Mouse (Mus musculus): ENCODE measurements around the gene C1qtnf6. TPM values are rescaled to one million over a fixed set of nuclear protein-coding genes. Genes with fewer than 3 reads are reported as not detected.

The C1qtnf6 gene
- 10 to 100 TPM; 38.1 to 40.7 TPM for total RNA-seq (2021)
- long read RNA-seq, experiment 1, partial matches to known transcripts, result 0 of 20 reads
- long read RNA-seq, experiment 1, other reads (novel, unspliced or antisense), result 16 of 20 reads
- long read RNA-seq, experiment 2, partial matches to known transcripts, result 0 of 8 reads
- long read RNA-seq, experiment 2, other reads (novel, unspliced or antisense), result 3 of 8 reads

GRCm38 (mm10) chr15:78530671-78531450 is at the start of gene C1qtnf6:
Gene C1qtnf6 (minus strand): TSS chr15:78531416.
- peak; percentile 88 to 89 for DNase-seq

- no peak for DNase-seq
These were observed 45.1 kb upstream of the C1qtnf6 start for GRCm38 (mm10) chr15:78576284-78576810.

DNA sequence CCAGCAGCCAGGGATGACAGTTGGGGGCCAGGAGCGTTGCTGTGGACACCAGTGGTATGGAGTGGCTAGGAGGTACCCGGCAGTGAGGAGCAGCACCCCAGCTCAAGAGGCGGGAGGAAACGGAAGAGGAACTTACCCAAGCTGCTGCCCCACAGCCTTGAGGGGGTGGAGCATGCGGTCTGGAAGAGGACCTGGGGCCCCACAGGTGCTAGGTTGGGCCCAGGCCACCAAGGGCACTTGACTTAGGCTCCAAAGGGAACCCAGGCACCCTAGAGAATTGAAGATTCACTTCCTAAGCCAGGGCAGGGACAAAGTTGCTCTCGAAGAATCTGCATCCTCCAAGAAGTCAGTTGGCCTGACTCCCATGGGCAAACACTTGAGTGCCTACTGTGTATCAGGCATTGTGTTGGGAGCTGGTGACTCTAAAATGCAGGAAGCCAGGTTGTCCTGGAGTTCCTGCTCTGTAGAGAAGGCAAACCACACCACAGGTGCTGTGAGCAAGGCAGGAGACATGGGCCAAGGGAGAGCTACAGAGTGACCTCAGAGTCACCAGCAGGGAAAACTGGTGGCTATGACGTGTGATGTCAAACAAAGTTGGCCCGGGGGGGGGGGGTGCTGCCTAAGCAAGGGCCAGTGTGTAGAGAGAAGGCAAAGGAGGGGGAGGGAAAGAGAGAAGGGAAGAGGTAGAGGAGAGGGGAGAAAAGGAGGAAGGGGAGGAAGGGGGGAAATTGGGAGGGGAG is 41.6 kb upstream of the C1qtnf6 start, which contains the start of gene Rac2:
Gene Rac2 (minus strand): TSS at position 126 of the 740 bp plus-strand sequence.
- DNase-seq, result peak in 1 of 2 experiments; percentile 37

DNA sequence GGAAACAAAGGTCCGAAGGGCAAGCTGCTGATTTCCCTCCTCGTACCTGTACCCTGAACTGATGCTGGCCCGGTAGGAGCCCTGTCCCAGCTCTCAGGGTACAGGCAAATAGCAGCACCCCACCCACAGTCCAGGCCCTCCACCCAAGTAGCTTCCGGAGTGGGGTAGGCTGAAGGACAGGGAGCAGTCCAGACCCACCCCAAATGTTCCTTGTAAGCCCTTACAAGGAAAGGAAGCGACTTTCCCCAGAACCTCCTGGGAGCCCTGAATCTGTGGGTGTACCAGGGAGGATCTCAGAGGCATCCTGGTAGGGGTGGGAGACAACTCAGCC is 41.0 kb upstream of the C1qtnf6 start:
- DNase-seq, result no peak

DNA sequence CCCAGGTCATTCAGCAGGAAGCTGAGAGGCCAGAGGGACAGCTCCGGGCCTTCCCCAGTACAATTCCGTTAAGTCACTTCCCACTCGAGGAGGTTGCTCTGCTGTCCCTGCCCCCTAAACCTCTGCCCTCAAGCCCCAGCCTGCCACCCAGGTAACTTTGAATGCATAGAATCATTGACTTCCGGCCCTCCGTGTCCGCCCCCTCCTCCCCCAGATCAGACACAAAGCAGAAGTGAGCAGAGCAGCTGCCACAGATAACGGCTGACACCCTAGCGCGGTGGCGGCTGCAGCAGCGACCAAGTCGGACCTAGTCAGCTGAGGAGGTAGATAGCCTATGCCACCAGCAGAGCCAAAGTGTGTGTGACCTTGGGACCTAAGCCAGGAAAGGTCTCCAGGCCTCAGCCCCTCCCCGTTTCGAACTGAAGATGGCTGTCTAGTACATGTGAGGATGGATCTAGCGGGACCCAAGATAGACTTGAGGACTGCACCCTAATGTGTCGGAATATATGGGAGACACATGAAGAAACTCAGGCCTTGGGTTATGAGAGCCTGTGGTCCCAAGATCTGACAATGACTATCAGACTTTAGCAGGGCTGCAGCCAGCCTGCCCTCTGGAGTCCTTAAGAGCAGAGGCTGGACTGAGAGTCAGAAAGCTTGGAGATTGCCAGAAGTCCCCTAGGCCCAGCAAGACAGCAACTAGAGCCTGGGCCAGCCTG is 40.5 kb upstream of the C1qtnf6 start:
- peak; percentile 17 to 31 for DNase-seq

GRCm38 (mm10) chr15:78570170-78570569 is 39.0 kb upstream of the C1qtnf6 start:
- DNase-seq, result no peak

- DNase-seq, result no peak
These were observed 36.4 kb upstream of the C1qtnf6 start for GRCm38 (mm10) chr15:78567608-78568120.

DNA sequence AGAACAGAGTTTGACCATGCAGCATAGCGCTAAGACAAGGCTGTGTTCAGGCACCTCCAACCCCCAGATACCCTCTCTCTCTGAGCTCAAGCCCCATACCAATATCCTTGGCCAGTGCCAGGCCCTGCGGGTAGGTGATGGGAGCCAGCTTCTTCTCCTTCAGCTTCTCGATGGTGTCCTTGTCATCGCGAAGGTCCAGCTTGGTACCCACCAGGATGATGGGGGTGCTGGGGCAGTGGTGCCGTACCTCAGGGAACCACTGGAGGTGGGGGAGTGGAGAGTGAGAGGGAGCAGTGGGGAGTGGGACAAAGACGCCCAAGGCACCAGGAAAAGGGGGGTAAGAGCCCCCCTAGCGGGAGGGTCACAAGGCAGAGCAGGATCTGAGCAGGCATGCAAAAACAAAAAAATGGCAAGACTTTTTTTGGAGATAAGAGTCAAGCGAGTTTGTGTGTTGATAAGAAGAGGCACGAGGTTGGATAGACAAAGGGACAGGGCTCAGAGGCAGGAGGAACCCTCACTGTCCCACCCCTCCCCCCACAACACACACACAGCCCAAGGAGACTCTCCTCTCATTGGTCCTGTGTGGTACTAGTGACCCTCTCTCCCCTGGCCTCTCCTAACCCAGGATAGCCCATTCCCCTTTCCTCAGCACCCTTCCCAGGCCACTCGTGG is 33.7 kb upstream of the C1qtnf6 start:
- DNase-seq, result no peak

DNA sequence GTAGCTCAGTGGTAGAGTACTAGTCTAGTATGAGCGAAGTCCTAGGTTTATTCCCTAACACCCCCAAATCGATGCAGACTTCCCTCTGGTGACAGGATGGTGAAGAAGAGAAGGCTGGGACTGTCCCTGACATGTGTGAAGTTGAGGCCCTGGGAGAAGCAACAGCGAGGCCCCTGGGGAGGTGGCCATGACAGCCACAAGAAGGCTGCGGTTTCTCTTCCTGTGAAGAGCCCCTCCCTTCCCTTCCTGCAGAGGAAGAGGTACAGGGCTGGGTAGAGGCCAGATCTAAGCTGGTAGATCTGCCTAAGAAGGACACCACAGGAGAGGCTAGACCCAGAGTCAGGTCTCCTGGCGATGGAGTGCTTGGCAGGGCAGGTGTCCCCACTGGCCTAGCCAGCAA is 32.7 kb upstream of the C1qtnf6 start:
- DNase-seq, result no peak

DNA sequence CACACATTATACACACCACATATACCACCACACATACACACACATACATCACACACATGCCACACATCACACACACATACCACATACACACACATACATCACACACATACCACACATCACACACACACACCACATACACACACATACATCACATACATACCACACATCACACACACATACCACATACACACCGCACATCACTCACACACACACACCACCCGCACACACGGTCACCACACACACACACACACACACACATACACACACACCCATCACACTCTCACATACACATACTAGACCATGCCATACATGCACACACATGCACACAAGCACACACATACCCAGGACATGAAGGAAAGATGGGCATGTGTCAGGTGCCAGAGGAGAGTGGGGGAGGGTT is 32.1 kb upstream of the C1qtnf6 start:
- no peak for DNase-seq

GRCm38 (mm10) chr15:78559141-78559979 is 28.1 kb upstream of the C1qtnf6 start:
- no peak for DNase-seq

DNA sequence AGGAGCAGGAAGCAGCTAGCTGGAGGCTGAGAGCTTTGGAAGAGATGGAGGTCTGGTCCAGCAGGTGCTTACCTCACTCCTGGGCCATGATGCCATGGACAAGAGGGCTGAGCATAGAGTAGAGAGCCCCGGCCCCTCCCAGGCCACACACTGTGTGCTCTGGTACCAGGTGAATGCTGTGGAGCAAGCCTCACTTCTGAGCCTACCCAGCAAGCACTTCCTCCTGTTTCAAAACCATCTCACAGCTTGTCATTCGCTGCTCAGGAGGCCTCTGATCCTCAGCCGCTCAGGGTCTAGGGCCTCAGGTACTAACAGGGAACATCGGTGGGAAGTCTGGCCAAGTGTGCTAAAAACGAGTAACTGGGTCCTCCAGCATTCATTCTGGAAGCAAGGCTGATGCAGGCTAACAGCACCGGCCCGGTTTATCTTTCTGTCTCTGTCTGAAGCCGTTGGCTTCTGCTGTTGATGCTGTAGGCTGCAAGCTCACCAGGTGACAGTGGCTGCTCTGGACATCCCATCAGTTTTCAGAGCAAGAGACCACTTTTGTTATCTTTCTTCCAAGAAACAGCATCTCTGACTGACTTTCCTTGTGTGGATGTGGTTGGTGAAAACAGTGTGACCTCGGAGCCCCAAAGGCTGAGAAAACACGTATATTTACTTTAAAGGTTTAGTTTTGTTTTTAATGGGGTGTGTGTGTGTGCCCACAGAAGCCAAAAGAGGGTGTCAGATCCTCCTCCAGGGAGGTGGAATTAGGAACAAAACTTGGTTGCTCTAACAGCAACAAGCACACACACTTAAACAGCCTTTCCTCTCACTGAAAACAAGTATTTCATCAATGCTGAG is 26.7 kb upstream of the C1qtnf6 start:
- DNase-seq, result no peak

DNA sequence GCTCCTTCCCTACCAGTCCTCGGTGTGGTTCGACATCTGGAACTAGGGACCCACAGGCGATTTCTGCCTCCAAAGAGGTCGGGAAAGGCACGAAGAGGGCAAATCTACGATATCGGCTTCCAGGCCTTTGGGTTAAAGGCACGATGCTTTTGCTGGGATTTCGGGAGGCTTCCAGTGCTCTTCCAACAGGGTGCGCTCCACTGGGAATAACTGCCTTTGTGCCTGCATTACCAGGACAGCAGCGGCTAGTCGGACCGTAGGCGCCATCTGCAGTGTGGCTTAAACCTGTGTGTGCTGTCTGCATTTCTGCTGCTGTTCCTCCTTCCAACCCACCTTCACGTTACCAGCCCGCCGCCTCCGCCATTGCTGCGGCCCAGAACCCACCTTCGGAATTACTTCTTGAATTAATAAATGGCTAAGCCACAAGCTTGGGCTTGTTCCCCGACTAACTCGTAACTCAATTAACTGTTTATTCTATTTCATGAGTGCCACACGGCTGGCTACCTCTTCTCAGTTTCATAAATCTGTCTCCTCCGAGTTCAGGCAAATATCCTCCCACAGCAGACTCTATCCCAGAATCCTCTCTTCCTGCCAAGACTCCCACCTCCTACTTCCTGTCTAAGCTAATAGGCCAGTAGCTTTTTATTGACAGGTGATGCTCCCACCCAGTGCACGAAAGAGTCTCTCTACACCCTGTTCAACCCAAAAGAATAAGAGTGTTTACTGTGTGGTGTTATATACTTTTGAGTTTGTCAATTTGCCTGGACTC is 23.5 kb upstream of the C1qtnf6 start:
- no peak for DNase-seq

DNA sequence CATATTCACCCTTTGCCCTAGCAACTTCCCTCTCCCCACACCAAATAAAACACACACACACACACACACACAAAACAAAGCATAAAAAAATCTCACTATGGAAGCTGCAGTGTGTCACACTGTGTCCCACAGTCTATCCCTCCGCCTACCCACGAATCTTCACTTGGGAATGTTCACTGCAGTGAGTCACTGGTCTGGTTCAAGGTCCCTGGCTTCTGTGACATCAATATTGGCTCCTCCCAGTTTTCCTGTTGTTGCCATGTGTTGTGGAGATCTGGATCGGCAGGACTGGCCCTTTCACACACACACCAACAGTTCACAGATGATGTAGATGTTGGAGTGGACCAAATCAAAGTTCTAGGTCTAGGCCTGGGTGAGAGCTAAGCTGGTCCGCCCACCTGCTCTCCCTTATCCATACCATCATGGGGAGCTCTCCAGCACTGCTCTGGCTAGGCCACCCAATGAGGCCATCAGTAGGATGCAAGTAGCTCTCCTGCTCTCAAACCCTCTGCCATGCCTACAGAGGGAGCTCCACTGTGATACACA is 18.0 kb upstream of the C1qtnf6 start:
- peak; percentile 74 to 76 for DNase-seq

GRCm38 (mm10) chr15:78548711-78549110 is 17.5 kb upstream of the C1qtnf6 start:
- no peak for DNase-seq

GRCm38 (mm10) chr15:78548336-78548665 is 17.1 kb upstream of the C1qtnf6 start:
- DNase-seq, result peak; percentile 31 to 64

GRCm38 (mm10) chr15:78547415-78548335 is 16.5 kb upstream of the C1qtnf6 start:
- DNase-seq, result peak; percentile 55 to 68

All from adrenal gland, postnatal 36 days (tissue).